Mouse (Mus musculus): ENCODE measurements at regions not wholly inside any gene's neighbourhood (a gene's known extent, or its start where the extent isn't known, plus 50 kb on each side); places are given as distances from the start of the nearest gene placed in this dataset.

GRCm38 (mm10) chr2:168337611-168338010, 56.1 kb upstream of the Kcng1 start:
- DNase-seq, result peak; percentile 42

GRCm38 (mm10) chr2:168335739-168336385, 54.3 kb upstream of the Kcng1 start:
- DNase-seq, result peak; percentile 38

- DNase-seq, result no peak
Observed at GRCm38 (mm10) chr2:168334241-168334588, 52.7 kb upstream of the Kcng1 start.

GRCm38 (mm10) chr2:168333552-168334240, 52.2 kb upstream of the Kcng1 start:
- DNase-seq, result no peak

- DNase-seq, result no peak
Observed at GRCm38 (mm10) chr2:168332972-168333371, 51.4 kb upstream of the Kcng1 start.
